Mouse (Mus musculus) cerebellum, adult 11 months (tissue): Measurements from ENCODE around the gene Hoxa13.

Experiments
- DNase-seq: peaks from one replicate; pipeline ENCODE4 v3.0.0; 2022

The Hoxa13 gene

GRCm38 (mm10) chr6:52248638-52249414 is 11.9 kb downstream of the Hoxa13 start:
- no peak for DNase-seq

DNA sequence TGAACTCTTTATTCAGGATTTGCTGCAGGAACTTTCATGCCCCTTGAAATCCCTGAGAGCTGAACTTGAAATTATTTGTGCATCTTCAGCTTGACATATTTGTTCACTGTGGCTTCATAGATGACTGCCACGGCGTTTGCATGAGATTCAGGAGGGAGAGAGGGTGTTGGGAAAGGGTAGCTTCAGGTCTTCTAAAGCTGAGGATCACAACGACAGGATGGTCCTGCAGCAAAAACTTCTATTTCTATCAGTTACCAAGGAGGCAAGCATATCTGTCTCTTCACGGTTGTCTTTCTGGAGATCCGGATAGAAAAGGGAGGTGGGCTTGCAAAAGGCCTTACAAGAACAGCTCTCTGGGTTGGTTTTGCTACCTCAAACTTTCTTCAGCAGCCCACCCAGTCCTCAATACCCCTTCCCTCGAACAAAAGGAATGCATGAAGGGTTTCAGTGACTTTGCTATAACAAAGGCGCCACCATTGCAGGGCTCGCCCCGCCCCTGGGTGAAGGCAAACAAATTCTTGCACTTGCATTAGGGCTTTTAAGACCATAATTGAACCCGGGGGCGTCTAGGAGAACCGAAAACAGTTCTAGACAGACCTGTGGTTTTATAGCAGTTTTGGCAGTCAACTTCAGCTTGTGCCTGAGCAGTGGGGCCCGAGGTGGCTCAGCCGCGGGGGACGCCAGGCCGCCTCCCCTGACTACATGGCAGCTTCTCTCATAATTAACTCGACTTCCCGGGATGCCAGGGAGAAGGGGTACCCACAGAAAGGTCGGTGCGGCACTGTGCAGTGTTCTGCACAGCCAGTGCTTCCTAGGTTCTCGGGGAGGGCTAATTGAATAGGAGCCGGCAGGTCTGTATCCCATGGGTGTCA is 12.7 kb downstream of the Hoxa13 start:
- DNase-seq, result no peak

DNA sequence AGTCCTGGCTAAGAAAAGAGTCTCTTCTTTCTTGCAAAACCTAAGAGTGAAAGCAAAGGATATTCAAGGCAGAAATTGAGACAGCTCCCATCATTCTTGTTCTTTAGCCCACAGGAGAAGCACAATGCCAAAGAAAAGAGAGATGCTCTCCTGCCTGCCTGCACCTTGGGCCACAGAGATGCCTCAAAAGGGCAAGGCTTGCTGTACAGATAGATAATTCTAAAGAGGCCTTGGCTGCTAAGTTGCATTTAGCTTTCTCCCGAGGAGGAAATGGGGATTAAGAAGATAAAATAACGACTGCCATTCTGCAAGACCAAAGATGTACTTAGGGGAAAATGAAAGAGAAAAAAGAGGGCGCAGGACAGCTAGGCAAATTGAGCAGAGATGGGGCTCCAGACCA is 13.8 kb downstream of the Hoxa13 start:
- DNase-seq, result no peak

- DNase-seq, result no peak
These were observed 14.3 kb downstream of the Hoxa13 start for GRCm38 (mm10) chr6:52246403-52246803.

DNA sequence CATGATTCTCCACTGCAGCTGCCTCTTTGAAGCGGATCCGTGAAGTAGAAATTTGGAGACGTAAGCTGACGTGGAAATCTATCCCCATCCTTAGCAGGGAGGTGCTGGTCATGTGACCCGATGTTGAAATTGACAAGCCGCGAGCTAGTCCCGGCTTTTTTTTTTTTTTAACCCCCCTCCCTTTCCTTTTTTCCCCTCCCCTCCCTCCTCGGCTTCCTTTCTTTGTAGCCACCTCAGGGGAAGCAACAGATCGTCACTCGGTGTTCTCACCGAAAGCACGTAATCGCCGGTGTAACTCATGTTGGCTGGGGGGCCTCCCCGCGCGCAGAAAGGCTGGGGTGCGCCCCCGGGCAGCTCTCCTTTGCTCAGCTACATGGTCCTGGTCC is 14.9 kb downstream of the Hoxa13 start, which contains the start of gene Hoxa11:
Hoxa11 (minus strand) TSS at position 54 of the 386 bp plus-strand sequence.
- no peak for DNase-seq

GRCm38 (mm10) chr6:52245040-52245756 is 15.5 kb downstream of the Hoxa13 start:
- DNase-seq, result no peak

- no peak for DNase-seq
These were observed 16.1 kb downstream of the Hoxa13 start for GRCm38 (mm10) chr6:52244471-52245039.

- no peak for DNase-seq
These were observed 17.0 kb downstream of the Hoxa13 start for GRCm38 (mm10) chr6:52243681-52244121.

DNA sequence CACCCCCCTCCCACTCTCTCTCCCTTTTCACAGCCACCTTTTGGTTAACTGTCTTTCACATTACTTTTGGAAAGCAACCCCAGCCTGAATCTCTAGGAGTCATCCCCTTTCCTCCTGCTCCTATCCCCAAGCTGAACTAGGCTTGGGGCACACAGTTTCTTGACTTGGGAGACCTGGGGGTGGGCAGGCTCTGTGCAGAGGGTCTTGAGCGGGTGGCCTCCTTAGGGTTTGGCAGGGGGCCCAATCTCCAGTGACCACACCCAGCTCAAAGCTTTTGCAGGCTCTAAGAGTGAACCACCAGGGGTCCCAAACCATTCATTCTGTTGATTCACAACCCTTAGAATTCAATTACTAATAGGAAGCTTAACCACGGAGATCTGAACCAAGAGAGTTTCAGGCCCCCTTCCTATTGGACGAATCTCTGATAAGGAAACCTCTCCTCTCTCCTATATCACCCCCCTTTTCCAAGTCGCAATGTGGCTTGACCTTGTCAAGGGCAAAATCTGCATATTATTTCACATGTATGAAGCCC is 17.8 kb downstream of the Hoxa13 start:
- DNase-seq, result no peak

GRCm38 (mm10) chr6:52241001-52241621 is 19.6 kb downstream of the Hoxa13 start:
- no peak for DNase-seq

DNA sequence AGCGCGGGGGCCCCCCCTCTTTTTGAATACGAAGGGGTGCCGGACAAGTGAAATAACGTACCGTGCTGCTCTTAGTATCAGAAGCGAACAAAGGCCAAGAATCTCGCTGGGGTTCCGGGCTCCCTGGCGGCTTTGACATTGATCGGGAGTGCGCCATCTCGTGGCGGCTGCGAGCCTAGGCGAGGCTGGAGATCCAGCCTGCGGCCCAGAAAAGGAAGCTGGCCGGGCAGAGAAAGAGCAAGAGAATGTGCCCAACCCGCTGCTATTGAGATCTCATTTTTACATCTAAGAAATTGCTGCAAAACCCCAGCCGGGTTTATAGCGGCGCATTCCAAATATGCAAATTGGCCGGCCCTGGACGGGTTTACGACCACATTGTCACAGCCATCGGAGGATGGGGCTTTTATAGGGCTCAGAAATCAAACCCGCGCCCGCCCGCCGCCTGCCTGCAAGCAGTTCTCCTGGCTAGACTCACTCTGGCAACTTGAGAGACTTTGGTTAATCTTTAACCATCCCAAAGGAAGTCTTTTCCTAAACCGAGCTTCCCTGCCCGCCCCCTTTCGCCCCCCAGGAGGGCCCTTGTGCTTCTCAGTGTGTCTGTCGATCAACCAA is 20.2 kb downstream of the Hoxa13 start, which contains the start of gene Hoxa10:
Hoxa10 (minus strand) TSS at position 466 of the 612 bp plus-strand sequence.
- DNase-seq, result no peak

- no peak for DNase-seq
These were observed 20.9 kb downstream of the Hoxa13 start for GRCm38 (mm10) chr6:52239625-52240388.

DNA sequence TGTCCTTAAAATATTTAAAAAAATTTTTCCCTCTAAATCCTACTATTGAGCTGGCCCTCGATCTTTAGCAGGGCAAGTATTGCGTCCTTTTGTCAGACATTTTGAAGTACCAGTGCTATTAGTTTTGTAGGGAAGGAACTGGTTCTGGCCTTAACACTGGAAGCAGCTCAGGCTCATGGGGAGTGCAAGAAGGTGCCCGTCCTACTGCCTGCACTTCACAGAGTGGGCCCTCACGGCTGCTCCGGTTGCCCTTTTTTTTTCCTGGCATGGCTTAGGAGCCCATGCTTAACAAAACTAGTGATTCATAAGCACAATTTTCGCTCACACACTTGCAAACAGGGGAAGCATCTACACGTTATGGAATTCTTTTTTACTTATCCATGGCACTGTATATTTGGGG is 21.7 kb downstream of the Hoxa13 start:
- no peak for DNase-seq

GRCm38 (mm10) chr6:52238155-52238545 is 22.5 kb downstream of the Hoxa13 start:
- DNase-seq, result no peak

GRCm38 (mm10) chr6:52237346-52238154 is 23.1 kb downstream of the Hoxa13 start:
- DNase-seq, result no peak

DNA sequence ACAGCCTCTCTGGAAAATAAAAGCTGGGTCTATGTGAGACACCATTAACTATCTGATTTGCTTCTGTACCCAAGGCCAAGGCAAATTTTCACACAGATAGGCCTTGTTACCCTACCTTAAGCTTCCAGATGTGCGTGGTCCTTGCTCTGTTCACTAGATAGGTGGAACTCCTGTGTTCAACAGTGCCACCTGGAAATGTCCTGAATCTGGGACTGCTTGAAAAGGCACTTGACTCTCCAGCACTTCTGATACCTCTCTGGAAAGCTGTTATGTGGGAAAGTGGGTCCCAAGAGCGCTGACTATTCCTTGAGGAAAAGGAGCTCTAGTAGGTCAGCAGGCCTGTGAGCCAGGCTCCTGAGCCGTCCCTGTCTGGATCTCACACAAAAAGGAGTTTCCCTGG is 23.9 kb downstream of the Hoxa13 start:
- DNase-seq, result no peak

- no peak for DNase-seq
These were observed 24.8 kb downstream of the Hoxa13 start for GRCm38 (mm10) chr6:52235866-52236265.

DNA sequence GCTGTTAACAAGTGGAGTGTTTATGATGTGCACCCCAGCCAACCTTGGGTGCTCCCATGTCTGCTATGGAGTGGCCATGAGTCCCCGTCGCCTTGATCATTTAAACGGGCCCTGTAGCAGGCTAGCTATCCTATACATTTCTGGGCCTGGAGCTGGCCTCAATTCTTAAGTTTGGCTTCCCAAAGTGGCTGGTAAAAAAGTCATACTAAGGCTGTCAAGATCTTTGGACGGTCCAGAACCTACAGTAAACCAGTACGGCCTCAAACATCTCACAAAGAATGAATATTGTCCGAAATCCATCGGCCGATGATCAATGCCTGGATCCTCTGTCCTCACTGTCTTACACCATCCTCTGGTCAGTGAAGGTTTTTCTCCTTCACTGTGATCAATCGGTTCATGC is 25.4 kb downstream of the Hoxa13 start:
- DNase-seq, result no peak

DNA sequence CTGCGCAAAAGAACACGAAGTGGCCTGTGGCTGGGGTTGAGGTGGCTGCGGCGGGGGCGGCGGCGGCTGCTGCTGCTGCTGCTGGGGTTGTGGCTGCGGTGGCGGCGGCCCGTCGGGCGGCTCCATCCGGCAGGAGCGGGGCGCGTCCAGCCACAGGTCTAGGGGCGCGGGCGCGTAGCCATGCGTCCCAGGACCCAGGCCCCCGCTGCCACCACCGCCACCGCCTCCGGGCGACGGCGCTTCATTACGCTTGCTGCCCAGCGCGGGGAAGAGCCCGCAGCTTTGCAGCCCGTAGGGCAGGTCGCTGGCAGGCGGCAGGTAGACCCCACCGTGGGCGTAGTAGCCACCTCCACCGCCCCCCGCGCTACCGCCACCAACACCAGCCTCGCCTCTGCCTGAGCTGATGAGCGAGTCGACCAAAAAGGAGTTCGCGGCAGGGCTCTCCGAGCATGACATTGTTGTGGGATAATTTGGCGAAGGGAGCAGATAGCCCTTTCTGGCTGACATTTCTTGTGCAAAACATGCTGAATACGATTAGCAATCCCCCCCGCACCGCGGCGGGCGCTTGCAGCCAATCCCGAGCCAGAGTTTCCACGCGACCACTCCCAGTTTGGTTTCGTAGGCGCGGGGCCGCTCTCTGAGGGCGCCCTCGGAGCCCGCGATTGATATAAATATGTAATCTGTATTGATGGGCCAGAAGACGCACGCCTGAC is 26.1 kb downstream of the Hoxa13 start:
- DNase-seq, result no peak
